Mouse (Mus musculus) colon, adult 2 months (tissue): Measurements from ENCODE around the gene Msl3l2. TPM values are rescaled to one million over a fixed set of nuclear protein-coding genes. Genes with fewer than 3 reads are reported as not detected.

Experiments
- polyA plus RNA-seq: library from polyadenylated mRNA; depleted of rRNA; stranded (reverse); fragments of >200 nt; gene quantifications from 2 replicates; pipeline ENCODE4 v1.2.3, GENCODE M21; 2012; rRNA removed

The Msl3l2 gene
- polyA plus RNA-seq: 3.1 and 3.9 TPM in 2 replicates

DNA sequence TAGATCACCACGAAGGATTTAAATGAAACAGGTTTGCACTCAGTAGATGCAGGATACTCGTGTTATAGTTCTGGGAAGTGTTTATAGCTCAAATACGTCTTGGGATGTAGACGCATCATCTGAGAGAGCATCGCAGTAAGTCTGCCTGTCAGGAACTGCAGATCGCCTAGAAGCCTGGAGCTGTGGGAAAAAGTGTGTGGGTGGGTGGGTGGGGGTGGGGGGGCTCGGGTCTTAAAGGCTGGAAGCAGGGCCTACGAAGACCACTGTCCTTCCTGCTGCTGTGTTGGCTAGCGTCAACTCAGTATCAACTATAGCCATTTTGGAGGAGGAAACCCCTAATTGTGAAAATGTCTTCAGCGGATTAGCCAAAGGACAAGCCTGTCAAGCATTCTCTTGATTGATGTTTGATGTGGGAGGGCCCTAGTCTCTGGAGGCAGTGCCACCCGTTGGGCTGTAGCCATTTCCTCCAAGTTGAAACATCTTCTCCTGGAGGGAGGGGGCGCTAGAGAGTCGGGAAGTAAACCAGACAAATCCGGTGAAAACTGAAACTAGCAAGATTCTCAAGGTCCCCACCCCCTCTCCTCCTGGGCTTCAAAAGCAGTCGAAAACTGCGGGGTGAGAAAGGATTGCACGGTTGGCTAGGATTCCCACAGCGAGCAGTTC, at the start of gene Msl3l2:
Msl3l2 (plus strand) TSS at position 585 of the 663 bp plus-strand sequence.

Other genes starting within 250 kb of the Msl3l2 start
- gene Tbc1d32, start 121.8 kb downstream of the Msl3l2 start, polyA plus RNA-seq: 0.47 and 0.59 TPM in 2 replicates